Mouse (Mus musculus): ENCODE measurements at regions not wholly inside any gene's neighbourhood (a gene's known extent, or its start where the extent isn't known, plus 50 kb on each side); places are given as distances from the start of the nearest gene placed in this dataset.

- TF ChIP-seq POLR2A (IDR thresholded peaks at IDR 0.05; ENCODE audit: borderline replicate concordance, insufficient read depth, low read length) (no peak), CTCF (IDR thresholded peaks at IDR 0.05; ENCODE audit: borderline replicate concordance, insufficient read depth, low read depth, low read length) (no peak)
Observed at GRCm38 (mm10) chr10:126422066-126422465, 456.1 kb downstream of the Lrig3 start.

Measured in cerebellum, adult 2 months (tissue).